Mouse (Mus musculus): ENCODE data around the gene Tmem52b. TPM values are rescaled to one million over a fixed set of nuclear protein-coding genes. Genes with fewer than 3 reads are reported as not detected.

Tmem52b gene
- not detected for polyA plus RNA-seq (2015; fragmentation: Illumina TruSeq; extraction: RNeasy Lipid Tissue Mini Kit (QIAGEN cat#74804); ENCODE audit: insufficient read depth, low read depth, low replicate concordance)

GRCm38 (mm10) chr6:129512367-129512766, at the start of gene Tmem52b:
Gene Tmem52b (plus strand): TSS chr6:129512555.

GRCm38 (mm10) chr6:129507024-129507423, 5.3 kb upstream of the Tmem52b start, which contains the start of gene Olr1:
Gene Olr1 (minus strand): TSS chr6:129507165.

GRCm38 (mm10) chr6:129532942-129533860, 20.8 kb downstream of the Tmem52b start, which contains the start of gene Gabarapl1:
Gene Gabarapl1 (plus strand): TSS chr6:129533160.

Other genes with a start within 250 kb of the Tmem52b start
- not detected for gene Cd69, start 237.1 kb upstream of the Tmem52b start, polyA plus RNA-seq (2015; fragmentation: Illumina TruSeq; extraction: RNeasy Lipid Tissue Mini Kit (QIAGEN cat#74804); ENCODE audit: insufficient read depth, low read depth, low replicate concordance)
- gene 4922502D21Rik, start 180.8 kb upstream of the Tmem52b start, polyA plus RNA-seq (2015; fragmentation: Illumina TruSeq; extraction: RNeasy Lipid Tissue Mini Kit (QIAGEN cat#74804); ENCODE audit: insufficient read depth, low read depth, low replicate concordance), result not detected
- 0.76 TPM for gene Clec12a, start 169.9 kb upstream of the Tmem52b start, polyA plus RNA-seq (2015; fragmentation: Illumina TruSeq; extraction: RNeasy Lipid Tissue Mini Kit (QIAGEN cat#74804); ENCODE audit: insufficient read depth, low read depth, low replicate concordance)
- 0.78 TPM for gene Clec12b, start 126.7 kb upstream of the Tmem52b start, polyA plus RNA-seq (2015; fragmentation: Illumina TruSeq; extraction: RNeasy Lipid Tissue Mini Kit (QIAGEN cat#74804); ENCODE audit: insufficient read depth, low read depth, low replicate concordance)
- gene Clec1b, start 115.3 kb upstream of the Tmem52b start, polyA plus RNA-seq (2015; fragmentation: Illumina TruSeq; extraction: RNeasy Lipid Tissue Mini Kit (QIAGEN cat#74804); ENCODE audit: insufficient read depth, low read depth, low replicate concordance), result not detected
- 0.90 TPM for gene Clec9a, start 103.7 kb upstream of the Tmem52b start, polyA plus RNA-seq (2015; fragmentation: Illumina TruSeq; extraction: RNeasy Lipid Tissue Mini Kit (QIAGEN cat#74804); ENCODE audit: insufficient read depth, low read depth, low replicate concordance)
- 2.3 TPM for gene Clec1a, start 60.6 kb upstream of the Tmem52b start, polyA plus RNA-seq (2015; fragmentation: Illumina TruSeq; extraction: RNeasy Lipid Tissue Mini Kit (QIAGEN cat#74804); ENCODE audit: insufficient read depth, low read depth, low replicate concordance)
- not detected for gene Olr1, start 5.4 kb upstream of the Tmem52b start, polyA plus RNA-seq (2015; fragmentation: Illumina TruSeq; extraction: RNeasy Lipid Tissue Mini Kit (QIAGEN cat#74804); ENCODE audit: insufficient read depth, low read depth, low replicate concordance)
- gene Gabarapl1, start 20.6 kb downstream of the Tmem52b start, polyA plus RNA-seq (2015; fragmentation: Illumina TruSeq; extraction: RNeasy Lipid Tissue Mini Kit (QIAGEN cat#74804); ENCODE audit: insufficient read depth, low read depth, low replicate concordance), result 44.3 TPM
- not detected for gene Klre1, start 65.3 kb downstream of the Tmem52b start, polyA plus RNA-seq (2015; fragmentation: Illumina TruSeq; extraction: RNeasy Lipid Tissue Mini Kit (QIAGEN cat#74804); ENCODE audit: insufficient read depth, low read depth, low replicate concordance)
- gene Klrd1, start 79.2 kb downstream of the Tmem52b start, polyA plus RNA-seq (2015; fragmentation: Illumina TruSeq; extraction: RNeasy Lipid Tissue Mini Kit (QIAGEN cat#74804); ENCODE audit: insufficient read depth, low read depth, low replicate concordance), result not detected
- gene Klrk1, start 111.3 kb downstream of the Tmem52b start, polyA plus RNA-seq (2015; fragmentation: Illumina TruSeq; extraction: RNeasy Lipid Tissue Mini Kit (QIAGEN cat#74804); ENCODE audit: insufficient read depth, low read depth, low replicate concordance), result not detected
- not detected for gene Klrc3, start 130.8 kb downstream of the Tmem52b start, polyA plus RNA-seq (2015; fragmentation: Illumina TruSeq; extraction: RNeasy Lipid Tissue Mini Kit (QIAGEN cat#74804); ENCODE audit: insufficient read depth, low read depth, low replicate concordance)
- not detected for gene Klrc2, start 148.1 kb downstream of the Tmem52b start, polyA plus RNA-seq (2015; fragmentation: Illumina TruSeq; extraction: RNeasy Lipid Tissue Mini Kit (QIAGEN cat#74804); ENCODE audit: insufficient read depth, low read depth, low replicate concordance)
- not detected for gene Klrc1, start 166.4 kb downstream of the Tmem52b start, polyA plus RNA-seq (2015; fragmentation: Illumina TruSeq; extraction: RNeasy Lipid Tissue Mini Kit (QIAGEN cat#74804); ENCODE audit: insufficient read depth, low read depth, low replicate concordance)
- gene Klri1, start 204.6 kb downstream of the Tmem52b start, polyA plus RNA-seq (2015; fragmentation: Illumina TruSeq; extraction: RNeasy Lipid Tissue Mini Kit (QIAGEN cat#74804); ENCODE audit: insufficient read depth, low read depth, low replicate concordance), result not detected
- gene Klri2, start 227.9 kb downstream of the Tmem52b start, polyA plus RNA-seq (2015; fragmentation: Illumina TruSeq; extraction: RNeasy Lipid Tissue Mini Kit (QIAGEN cat#74804); ENCODE audit: insufficient read depth, low read depth, low replicate concordance), result not detected